Comparison of ENCODE assay signal across 1 mouse cellular context in the genomic region with DNA sequence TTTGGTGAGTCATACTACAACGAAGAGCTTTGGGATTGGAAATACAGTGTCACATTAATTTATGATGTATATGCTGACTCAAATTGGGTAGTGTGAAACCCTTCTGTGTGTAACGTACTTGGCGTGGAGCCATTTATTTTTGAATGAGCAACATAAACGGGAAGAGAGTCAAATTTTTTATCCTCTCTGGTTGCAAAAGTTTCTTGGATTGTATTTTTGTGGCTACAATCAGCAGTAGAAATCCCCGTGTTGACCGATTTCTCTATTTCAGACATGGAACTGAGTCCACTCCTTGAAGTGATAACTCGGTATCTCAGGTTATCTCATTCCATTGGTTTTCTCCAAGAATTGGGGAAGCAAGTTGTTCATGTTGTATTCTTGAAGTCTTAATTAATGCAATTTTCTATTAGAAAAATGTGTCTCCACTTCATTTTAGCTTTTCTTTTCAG.
TF ChIP-seq lines count a peak whose summit lies in the region.

No protein-coding gene starts in this region.

TF ChIP-seq in CH12.LX, 34 proteins besides CTCF, POLR2A, EP300 and RAD21 (continued from another document):
- TF ChIP-seq ZC3H11A (IDR thresholded peaks at IDR 0.05; ENCODE audit: low read depth, low read length) (no peak), NRF1 (IDR thresholded peaks at IDR 0.05; ENCODE audit: low read depth, low read length) (no peak), CHD1 (IDR thresholded peaks at IDR 0.05; ENCODE audit: low read depth, low read length) (peak; percentile 92), USF1 (IDR thresholded peaks at IDR 0.05; ENCODE audit: low read depth, low read length) (no peak), NELFE (IDR thresholded peaks at IDR 0.05; ENCODE audit: low read depth, low read length) (0 out of 2 replicates have a peak, but pooled peaks have one; percentile 11), JUND (conservative IDR thresholded peaks at IDR 0.05; ENCODE audit: low read depth, low read length) (no peak)
